Mouse (Mus musculus) embryonic facial prominence, embryonic 14.5 days (tissue): ENCODE data around the gene Pigl. TPM values are rescaled to one million over a fixed set of nuclear protein-coding genes. Genes with fewer than 3 reads are reported as not detected.

Source experiments
- ATAC-seq: fragments of 200-750 bp; cut with Nextera tagmentation; 2 replicates; pipeline ENCODE4 v1.8.0; 2017; ENCODE audit warnings: low read depth, moderate number of reproducible peaks, moderate TSS enrichment
- DNase-seq: peaks from one replicate; pipeline ENCODE4 v3.0.0-alpha.2; 2015; ENCODE audit warnings: low spot score
- H3K27ac ChIP-seq: fragments of 300-500 bp; sonication (generic); replicated peaks from 2 replicates; pipeline ENCODE4 v1.5.1; 2014; ENCODE audit warnings: low read depth, mild to moderate bottlenecking, low read length, moderate library complexity
- H3K27me3 ChIP-seq: fragments of 300-500 bp; sonication (generic); replicated peaks from 2 replicates; pipeline ENCODE4 v1.6.1; 2014; ENCODE audit warnings: low read length; ENCODE audit not compliant: control insufficient read depth, insufficient read depth
- H3K36me3 ChIP-seq: fragments of 300-500 bp; sonication (generic); 2 replicates; pipeline ENCODE4 v1.6.1; 2014; ENCODE audit warnings: low read length, mixed read lengths; ENCODE audit not compliant: control insufficient read depth, insufficient read depth
- H3K4me1 ChIP-seq: fragments of 300-500 bp; sonication (generic); 2 replicates; pipeline ENCODE4 v1.6.1; 2014; ENCODE audit warnings: antibody characterized with exemption, low read length; ENCODE audit not compliant: control insufficient read depth, insufficient read depth
- H3K4me2 ChIP-seq: fragments of 300-500 bp; sonication (generic); 2 replicates; pipeline ENCODE4 v1.6.1; 2014; ENCODE audit warnings: low read depth, mild to moderate bottlenecking, low read length, moderate library complexity, mixed read lengths
- H3K4me3 ChIP-seq: fragments of 300-500 bp; sonication (generic); 2 replicates; pipeline ENCODE4 v1.5.1; 2014; ENCODE audit warnings: low read depth, mild to moderate bottlenecking, low read length
- H3K9ac ChIP-seq: fragments of 300-500 bp; sonication (generic); 2 replicates; pipeline ENCODE4 v1.6.1; 2014; ENCODE audit warnings: low read depth, mild to moderate bottlenecking, low read length, moderate library complexity, mixed read lengths
- H3K9me3 ChIP-seq: fragments of 300-500 bp; sonication (generic); 2 replicates; pipeline ENCODE4 v1.6.1; 2016; ENCODE audit warnings: low read length; ENCODE audit not compliant: control insufficient read depth
- WGBS: fragments of 180-500 bp; shearing (Covaris S2); extraction: QIAGEN DNeasy Blood & Tissue Kit; methylation state at CpG from one replicate; pipeline ENCODE4 v1.1.7; 2014; 5-methylcytosine and 5-hydroxymethylcytosine counted together
- polyA plus RNA-seq: library from polyadenylated mRNA; unstranded; fragments of >200 nt; fragmentation: Nextera tagmentation; extraction: Ambion mirVana; gene quantifications from 2 replicates; pipeline ENCODE4 v1.2.1, GENCODE M21; 2014

The Pigl gene
- polyA plus RNA-seq, 1 experiment from 2014 or later, result 6.6 TPM

DNA sequence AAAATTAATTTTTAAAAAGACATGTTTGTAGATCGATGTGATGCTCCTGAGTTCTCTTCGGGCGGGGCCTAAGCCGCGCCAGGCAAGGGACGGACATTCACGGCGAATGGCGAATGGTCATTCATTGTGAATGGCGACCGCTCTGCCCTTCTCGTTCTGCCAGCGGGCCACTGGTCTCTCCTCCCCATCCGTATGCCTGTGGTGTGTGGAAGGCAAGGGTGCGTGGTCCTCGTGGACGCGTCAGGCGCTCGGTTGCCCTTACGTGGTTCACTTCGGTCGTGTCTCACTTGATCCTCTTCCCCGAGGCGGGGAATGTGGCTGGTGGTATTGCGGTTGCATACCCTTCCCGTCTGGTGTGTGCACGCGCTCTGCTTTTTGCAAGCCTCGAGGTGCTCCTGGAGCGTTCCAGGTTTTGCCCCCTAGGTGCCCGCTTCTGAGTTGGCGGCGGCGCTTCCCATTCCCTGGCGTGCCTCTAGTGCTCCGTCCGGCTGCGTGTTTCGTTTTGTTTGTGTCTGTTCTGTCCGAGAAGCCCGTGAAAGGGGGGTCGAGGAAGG lies 102.3 kb downstream of the Pigl start:
- Histone ChIP-seq H3K27ac (no peak overlapping the region), H3K4me1 (0 out of 2 replicates have a peak, but pooled peaks cover 3% of the 10 kb centered on the region), H3K36me3 (0 out of 2 replicates have a peak, but pooled peaks cover under 1% of the 10 kb centered on the region), H3K27me3 (no peaks in the 10 kb centered on the region), H3K9me3 (no peaks in the 10 kb centered on the region), H3K9ac (peak overlapping the region; percentile 53), H3K4me2 (peak overlapping the region; percentile 61), H3K4me3 (peak overlapping the region; percentile 36)
- ATAC-seq (no peak), DNase-seq (peak; percentile 37)
- 33% methylated on average over 43 of the region's 43 CpGs for WGBS

GRCm38 (mm10) chr11:62563590-62563989 lies 105.3 kb downstream of the Pigl start:
- Histone ChIP-seq H3K36me3 (no peaks in the 10 kb centered on the region), H3K27ac (no peak overlapping the region), H3K4me2 (no peak overlapping the region), H3K9ac (no peak overlapping the region), H3K4me3 (no peak overlapping the region), H3K27me3 (no peaks in the 10 kb centered on the region), H3K4me1 (no peaks in the 10 kb centered on the region), H3K9me3 (no peaks in the 10 kb centered on the region)
- 81% methylated on average over 2 of the region's 2 CpGs for WGBS
- DNase-seq (no peak), ATAC-seq (no peak)

Other genes with a start within 250 kb of the Pigl start
- gene Adora2b, start 209.5 kb upstream of the Pigl start, polyA plus RNA-seq, result 12.0 and 13.8 TPM in 2 replicates
- gene Zswim7, start 177.1 kb upstream of the Pigl start, polyA plus RNA-seq, result 25.2 and 27.0 TPM in 2 replicates
- 16.7 and 17.5 TPM in 2 replicates for gene Ttc19, start 177.0 kb upstream of the Pigl start, polyA plus RNA-seq
- gene Ncor1, start 81 bp downstream of the Pigl start, polyA plus RNA-seq, result 144 and 154 TPM in 2 replicates
- gene Cenpv, start 80.8 kb downstream of the Pigl start, polyA plus RNA-seq, result 26.0 and 27.5 TPM in 2 replicates
- gene Ubb, start 92.7 kb downstream of the Pigl start, polyA plus RNA-seq, result 3,072 and 3,339 TPM in 2 replicates
- gene Trpv2, start 116.0 kb downstream of the Pigl start, polyA plus RNA-seq, result 5.3 and 6.4 TPM in 2 replicates
- 16.6 and 17.2 TPM in 2 replicates for gene Lrrc75a, start 190.1 kb downstream of the Pigl start, polyA plus RNA-seq
- gene Mmgt2, start 190.2 kb downstream of the Pigl start, polyA plus RNA-seq, result 48.4 and 54.3 TPM in 2 replicates